Mouse (Mus musculus) lung, adult 2 months (tissue): ENCODE results near the gene Dpf3.

Experiments
- CTCF ChIP-seq: fragments of 200-500 bp; IDR thresholded peaks from 2 replicates; pipeline ENCODE4 v1.5.1; 2011; ENCODE audit warnings: mild to moderate bottlenecking, low read length, control low read depth; ENCODE audit not compliant: insufficient read depth
- POLR2A ChIP-seq: fragments of 200-500 bp; IDR thresholded peaks from 2 replicates; pipeline ENCODE4 v1.6.1; 2011; ENCODE audit warnings: low read depth, mild to moderate bottlenecking, control low read depth, low read length, borderline replicate concordance; ENCODE audit errors: extremely low read depth

DNA sequence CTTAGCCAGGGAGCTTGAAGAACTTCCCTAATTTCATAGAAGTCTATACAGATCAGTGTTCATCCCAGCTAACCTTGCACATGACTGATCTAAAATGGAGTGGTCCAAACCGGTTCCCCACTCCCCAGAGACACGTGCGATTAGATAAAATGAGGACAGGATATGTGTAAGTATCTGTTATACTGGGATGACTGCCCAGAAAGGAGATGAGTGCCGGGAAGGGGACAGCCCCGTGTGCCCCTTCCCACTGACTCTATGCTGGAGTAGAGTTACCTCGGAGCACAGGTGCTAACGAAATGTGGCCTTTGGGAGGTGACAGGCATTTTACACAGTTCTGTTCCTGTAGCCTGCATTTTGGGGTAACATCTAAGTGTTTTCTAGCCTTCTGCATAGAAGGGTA, 15.8 kb downstream of the Dpf3 start:
- TF ChIP-seq CTCF (no peak), POLR2A (no peak)
